17 mouse cellular contexts compared by ENCODE assay signal in the genomic region with DNA sequence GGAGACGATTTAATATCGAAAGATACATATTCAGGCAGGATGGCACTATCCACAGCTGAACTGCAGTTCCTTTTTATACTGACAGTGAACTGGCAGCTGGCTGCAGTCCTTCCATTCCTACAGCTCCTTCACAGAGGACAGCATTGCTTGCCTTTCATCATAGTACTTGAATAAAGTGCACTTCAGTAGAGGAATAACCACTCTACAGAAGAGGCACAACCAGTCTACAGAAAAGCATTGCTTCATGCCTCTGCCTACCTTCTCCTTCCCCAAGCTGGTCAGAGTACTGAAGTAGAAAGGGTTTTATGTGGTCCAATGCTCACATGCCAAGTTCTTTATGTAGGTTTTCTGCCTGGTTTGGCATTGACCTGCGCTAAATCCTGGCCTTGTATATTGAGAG.
"Had no signal": no experiment of that assay in that cellular context is flagged by ENCODE, and none has a peak within 500 bp of the region (broad histone marks: within the 10 kb centered on the region; RNA-seq: fewer than 3 reads in every experiment).

No protein-coding gene starts in this region.

- H3K4me3 ChIP-seq: liver, embryonic 13.5 days; liver, embryonic 15.5 days; megakaryocyte, embryonic 14.5 days; midbrain, embryonic 13.5 days; midbrain, embryonic 15.5 days; neural tube, embryonic 12.5 days had no signal

- H3K4me2 ChIP-seq: liver, embryonic 11.5 days; liver, embryonic 13.5 days; liver, embryonic 15.5 days; midbrain, embryonic 11.5 days; midbrain, embryonic 13.5 days; midbrain, embryonic 15.5 days; neural tube, embryonic 12.5 days had no signal

- H3K9me3 ChIP-seq: liver, embryonic 13.5 days; liver, embryonic 15.5 days; midbrain, embryonic 13.5 days; midbrain, embryonic 15.5 days; neural tube, embryonic 12.5 days had no signal

- H3K27me3 ChIP-seq: liver, embryonic 13.5 days; liver, embryonic 15.5 days; megakaryocyte, embryonic 14.5 days; midbrain, embryonic 13.5 days; midbrain, embryonic 15.5 days; neural tube, embryonic 12.5 days had no signal

- H3K36me3 ChIP-seq: liver, embryonic 13.5 days; liver, embryonic 15.5 days; midbrain, embryonic 13.5 days; midbrain, embryonic 15.5 days; neural tube, embryonic 12.5 days had no signal

- H3K27ac ChIP-seq: liver, embryonic 13.5 days; liver, embryonic 15.5 days; macrophage; midbrain, embryonic 13.5 days; midbrain, embryonic 15.5 days; neural tube, embryonic 12.5 days had no signal

- ATAC-seq: liver, postnatal 0 days; midbrain, embryonic 13.5 days; midbrain, embryonic 15.5 days had no signal

- H3K9ac ChIP-seq: liver, embryonic 13.5 days; liver, embryonic 15.5 days; liver, postnatal 0 days; midbrain, embryonic 13.5 days; midbrain, embryonic 15.5 days; neural tube, embryonic 12.5 days had no signal

- DNase-seq: liver; liver, embryonic 13.5 days; liver, postnatal 0 days; right cerebral cortex, postnatal 14 days; right cerebral cortex, postnatal 4 days; spleen, adult 18-20 months; thymus, adult 18-20 months; thymus, postnatal 14 days; thymus, postnatal 36 days had no signal

- H3K4me1 ChIP-seq: liver, embryonic 13.5 days; liver, embryonic 15.5 days; megakaryocyte, embryonic 14.5 days; midbrain, embryonic 13.5 days; midbrain, embryonic 15.5 days; neural tube, embryonic 12.5 days had no signal
